In genomic region chr5:122285767-122286150, GRCm38 (mm10) we compare ENCODE assay signal across 8 mouse cellular contexts. TPM values are rescaled to one million over a fixed set of nuclear protein-coding genes. Genes with fewer than 3 reads are reported as not detected.
DNase-seq lines count a peak whose midpoint lies in the region; ATAC-seq lines count a peak whose summit lies in the region.

No protein-coding gene starts in this region.

- no peaks in the 10 kb centered on the region for H3K9me3 ChIP-seq in kidney, embryonic 14.5 days (ENCODE audit: control insufficient read depth, low read length)
- H3K9me3 ChIP-seq in hindbrain, embryonic 15.5 days, result no peaks in the 10 kb centered on the region
- H3K9me3 ChIP-seq in midbrain, embryonic 15.5 days, result no peaks in the 10 kb centered on the region

- no peak for DNase-seq in kidney, postnatal 36 days
- no peak for DNase-seq in ovary, postnatal 10 days (ENCODE audit: low spot score)
- DNase-seq in adipocyte (ENCODE audit: low spot score), result no peak
- no peak for DNase-seq in adrenal gland, adult 2 months

- H3K4me2 ChIP-seq in kidney, embryonic 14.5 days (replicated peaks; ENCODE audit: low read depth, low read length), result peak overlapping the region; percentile 93
- peak overlapping the region; percentile 90 for H3K4me2 ChIP-seq in hindbrain, embryonic 15.5 days
- peak overlapping the region; percentile 96 for H3K4me2 ChIP-seq in midbrain, embryonic 15.5 days

- ATAC-seq in kidney, embryonic 14.5 days (ENCODE audit: low FRiP score, low TSS enrichment), result no peak
- ATAC-seq in hindbrain, embryonic 15.5 days (ENCODE audit: low FRiP score, low read depth), result no peak
- ATAC-seq in midbrain, embryonic 15.5 days (replicated peaks), result no peak

- WGBS in kidney, embryonic 14.5 days, result 45% methylated on average over 7 of the region's 7 CpGs
- WGBS in hindbrain, embryonic 15.5 days, result 59% methylated on average over 7 of the region's 7 CpGs
- 57% methylated on average over 7 of the region's 7 CpGs for WGBS in midbrain, embryonic 15.5 days

- H3K9ac ChIP-seq in kidney, embryonic 14.5 days (ENCODE audit: low read depth, low read length), result peak overlapping the region; percentile 91; the same call in 1 of the 2 replicates
- H3K9ac ChIP-seq in hindbrain, embryonic 15.5 days, result peak overlapping the region; percentile 75; the same call in 1 of the 2 replicates
- peak overlapping the region; percentile 85; the same call in 1 of the 2 replicates for H3K9ac ChIP-seq in midbrain, embryonic 15.5 days

- H3K4me3 ChIP-seq in kidney, embryonic 14.5 days (ENCODE audit: low read length), result peak overlapping the region; percentile 97
- H3K4me3 ChIP-seq in brown adipose tissue, adult 24 weeks (ENCODE audit: insufficient read depth, low read depth, low read length), result peak overlapping the region; percentile 72
- H3K4me3 ChIP-seq in hindbrain, embryonic 15.5 days, result peak overlapping the region; percentile 65
- peak overlapping the region; percentile 94 for H3K4me3 ChIP-seq in midbrain, embryonic 15.5 days

- no peak overlapping the region for H3K27ac ChIP-seq in kidney, embryonic 14.5 days (ENCODE audit: low read depth, low read length)
- peak overlapping the region; percentile 85 for H3K27ac ChIP-seq in brown adipose tissue, adult 24 weeks (replicated peaks; ENCODE audit: low read depth, low read length)
- no peak overlapping the region for H3K27ac ChIP-seq in hindbrain, embryonic 15.5 days (replicated peaks)
- H3K27ac ChIP-seq in midbrain, embryonic 15.5 days, result no peak overlapping the region

- H3K27me3 ChIP-seq in kidney, embryonic 14.5 days (ENCODE audit: control insufficient read depth, insufficient read depth, low read length), result no peaks in the 10 kb centered on the region
- H3K27me3 ChIP-seq in hindbrain, embryonic 15.5 days, result no peaks in the 10 kb centered on the region
- no peaks in the 10 kb centered on the region for H3K27me3 ChIP-seq in midbrain, embryonic 15.5 days (replicated peaks)

- H3K4me1 ChIP-seq in kidney, embryonic 14.5 days (ENCODE audit: control insufficient read depth, insufficient read depth, low read length), result peaks cover 12% of the 10 kb centered on the region; the same call in 1 of the 2 replicates
- peaks cover 24% of the 10 kb centered on the region for H3K4me1 ChIP-seq in brown adipose tissue, adult 24 weeks (ENCODE audit: control insufficient read depth, insufficient read depth, insufficient read length, low read length)
- peaks cover 19% of the 10 kb centered on the region for H3K4me1 ChIP-seq in hindbrain, embryonic 15.5 days (replicated peaks)
- H3K4me1 ChIP-seq in midbrain, embryonic 15.5 days, result peaks cover 28% of the 10 kb centered on the region

- H3K36me3 ChIP-seq in kidney, embryonic 14.5 days (ENCODE audit: control insufficient read depth, insufficient read depth, low read length), result peaks cover 6% of the 10 kb centered on the region; the same call in 1 of the 2 replicates
- 0 out of 2 replicates have a peak, but pooled peaks cover 2% of the 10 kb centered on the region for H3K36me3 ChIP-seq in hindbrain, embryonic 15.5 days
- H3K36me3 ChIP-seq in midbrain, embryonic 15.5 days (replicated peaks), result no peaks in the 10 kb centered on the region

RNA-seq across cellular contexts. Expression of gene Pptc7, which starts 1.6 kb away (rescaled TPM):
- polyA plus RNA-seq in kidney, embryonic 14.5 days (2014; fragmentation: Nextera tagmentation; extraction: Ambion mirVana), result 7.9 and 10.9 TPM in 2 replicates
- polyA plus RNA-seq in brown adipose tissue, adult 24 weeks (2012; ENCODE audit: insufficient read depth, insufficient read length, missing spikeins), result 24.3 and 28.0 TPM in 2 replicates
- 8.1 and 8.2 TPM in 2 replicates for polyA plus RNA-seq in hindbrain, embryonic 15.5 days (2015; fragmentation: Nextera tagmentation; extraction: Ambion mirVana)
- polyA plus RNA-seq in midbrain, embryonic 15.5 days (2015; fragmentation: Nextera tagmentation; extraction: Ambion mirVana), result 7.6 and 8.4 TPM in 2 replicates
- total RNA-seq in adrenal gland, adult 2 months (2021), result 10 to 100 TPM; 52.0 to 63.4 TPM
- polyA plus RNA-seq in adrenal gland, adult 2 months (2012; rRNA removed), result 46.3 and 57.5 TPM in 2 replicates

RNA-seq across cellular contexts. Expression of gene Tctn1, which starts 21.5 kb away (rescaled TPM):
- 6.5 and 9.8 TPM in 2 replicates for polyA plus RNA-seq in kidney, embryonic 14.5 days (2014; fragmentation: Nextera tagmentation; extraction: Ambion mirVana)
- 1.2 and 2.9 TPM in 2 replicates for polyA plus RNA-seq in brown adipose tissue, adult 24 weeks (2012; ENCODE audit: insufficient read depth, insufficient read length, missing spikeins)
- 5.1 and 5.3 TPM in 2 replicates for polyA plus RNA-seq in hindbrain, embryonic 15.5 days (2015; fragmentation: Nextera tagmentation; extraction: Ambion mirVana)
- 6.1 TPM in 2 replicates for polyA plus RNA-seq in midbrain, embryonic 15.5 days (2015; fragmentation: Nextera tagmentation; extraction: Ambion mirVana)
- total RNA-seq in adrenal gland, adult 2 months (2021), result 10 to 100 TPM; 11.4 to 14.2 TPM
- polyA plus RNA-seq in adrenal gland, adult 2 months (2012; rRNA removed), result 47.0 and 58.3 TPM in 2 replicates
